Mouse (Mus musculus) kidney, adult 2 months (tissue): Measurements from ENCODE around the gene Duxbl2.
"Not testable (repeated sequence)": the region's sequence is repeated elsewhere in the genome, so short reads cannot be mapped to it uniquely, and the experiment has no call there.

Experiments
- CTCF ChIP-seq: fragments of 200-500 bp; conservative IDR thresholded peaks from 2 replicates; pipeline ENCODE4 v1.5.1; 2011; ENCODE audit warnings: low read depth, mild to moderate bottlenecking, control low read depth, low read length, moderate library complexity, mixed read lengths; ENCODE audit not compliant: insufficient read depth, insufficient read length
- POLR2A ChIP-seq: fragments of 200-500 bp; IDR thresholded peaks from one replicate; pipeline ENCODE4 v1.6.1; 2011; ENCODE audit warnings: low read depth, low read length, control low read depth

- TF ChIP-seq POLR2A, CTCF: not testable (repeated sequence)
Measured at GRCm38 (mm10) chr14:26118150-26118549, at the start of gene Duxbl2.
